Mouse (Mus musculus) adrenal gland, postnatal 25 days (tissue): ENCODE results near the gene Necab3. TPM values are rescaled to one million over a fixed set of nuclear protein-coding genes. Genes with fewer than 3 reads are reported as not detected.

Experiments
- total RNA-seq: library from RNA; stranded (reverse); gene quantifications from 2 replicates; pipeline ENCODE4 v1.2.3, GENCODE M21; 2021

The Necab3 gene
- total RNA-seq, 1 experiment from 2014 or later = 2.1 TPM

Other genes starting within 250 kb of the Necab3 start
- 12.4 and 18.2 TPM in 2 replicates for gene Cdk5rap1, start 185.9 kb downstream of the Necab3 start, total RNA-seq
- gene Snta1, start 150.8 kb downstream of the Necab3 start, total RNA-seq = 21.9 and 24.7 TPM in 2 replicates
- 40.7 and 50.1 TPM in 2 replicates for gene Cbfa2t2, start 122.4 kb downstream of the Necab3 start, total RNA-seq
- gene 1700003F12Rik, start 11.8 kb downstream of the Necab3 start, total RNA-seq = not detected in 2 replicates
- 0.21 TPM in 1 of 2 replicates, not detected in the other for gene Actl10, start 7.1 kb downstream of the Necab3 start, total RNA-seq
- 11.2 and 13.2 TPM in 2 replicates for gene E2f1, start 11.0 kb upstream of the Necab3 start, total RNA-seq
- 32.7 and 34.3 TPM in 2 replicates for gene Pxmp4, start 44.8 kb upstream of the Necab3 start, total RNA-seq
- 3.3 and 3.6 TPM in 2 replicates for gene Zfp341, start 54.4 kb upstream of the Necab3 start, total RNA-seq
- 1.2 TPM in 1 of 2 replicates, not detected in the other for gene 4930519P11Rik, start 54.5 kb upstream of the Necab3 start, total RNA-seq
- gene Chmp4b, start 92.8 kb upstream of the Necab3 start, total RNA-seq = 221 and 247 TPM in 2 replicates
- gene Gm14214, start 211.1 kb upstream of the Necab3 start, total RNA-seq = not detected in 2 replicates
- 196 and 201 TPM in 2 replicates for gene Raly, start 232.2 kb upstream of the Necab3 start, total RNA-seq
- not detected in 2 replicates for gene a, start 232.5 kb upstream of the Necab3 start, total RNA-seq